Mouse (Mus musculus): ENCODE results near the gene Sycp1.

- TF ChIP-seq ZC3H11A (IDR thresholded peaks at IDR 0.05; ENCODE audit: borderline replicate concordance, low read depth, low read length) (no peak), CHD2 (IDR thresholded peaks at IDR 0.05; ENCODE audit: low read depth, low read length) (no peak), ZNF384 (IDR thresholded peaks at IDR 0.05; ENCODE audit: low read depth, low read length) (no peak), MAFK (IDR thresholded peaks at IDR 0.05; ENCODE audit: insufficient read depth, low read depth, low read length) (no peak), HCFC1 (IDR thresholded peaks at IDR 0.05; ENCODE audit: borderline replicate concordance, insufficient read depth, low read length) (no peak)
These were observed 28.1 kb upstream of the Sycp1 start, which contains the start of gene Nr1h5 for GRCm38 (mm10) chr3:102964033-102964432.

All from ES-E14 (cell line).